Mouse (Mus musculus) liver, postnatal 0 days (tissue): ENCODE data around the gene Bsg. TPM values are rescaled to one million over a fixed set of nuclear protein-coding genes. Genes with fewer than 3 reads are reported as not detected.

Source experiments
- ATAC-seq: fragments of 200-750 bp; cut with Nextera tagmentation; 2 replicates; pipeline ENCODE4 v1.8.0; 2017; ENCODE audit warnings: mild to moderate bottlenecking, moderate library complexity
- DNase-seq: peaks from one replicate; pipeline ENCODE4 v3.0.0-alpha.2; 2016
- H3K27ac ChIP-seq: fragments of 300-500 bp; sonication (generic); 2 replicates; pipeline ENCODE4 v1.5.1; 2014; ENCODE audit warnings: antibody characterized with exemption, moderate library complexity, mild to moderate bottlenecking, low read depth
- H3K27me3 ChIP-seq: fragments of 300-500 bp; sonication (generic); 2 replicates; pipeline ENCODE4 v1.6.1; 2014; ENCODE audit warnings: low read length, control low read depth, mixed read lengths; ENCODE audit not compliant: insufficient read depth
- H3K36me3 ChIP-seq: fragments of 300-500 bp; sonication (generic); replicated peaks from 2 replicates; pipeline ENCODE4 v1.6.1; 2014; ENCODE audit warnings: mild to moderate bottlenecking, control low read depth, low read length, moderate library complexity, mixed read lengths; ENCODE audit not compliant: insufficient read depth
- H3K4me1 ChIP-seq: fragments of 300-500 bp; sonication (generic); 2 replicates; pipeline ENCODE4 v1.6.1; 2014; ENCODE audit warnings: antibody characterized with exemption, mild to moderate bottlenecking, control low read depth; ENCODE audit not compliant: insufficient read depth
- H3K4me2 ChIP-seq: fragments of 300-500 bp; sonication (generic); 2 replicates; pipeline ENCODE4 v1.6.1; 2014; ENCODE audit warnings: low read depth, mild to moderate bottlenecking, low read length, moderate library complexity, mixed read lengths
- H3K4me3 ChIP-seq: fragments of 300-500 bp; sonication (generic); 2 replicates; pipeline ENCODE4 v1.5.1; 2014; ENCODE audit warnings: low read depth, low read length
- H3K9ac ChIP-seq: fragments of 300-500 bp; sonication (generic); replicated peaks from 2 replicates; pipeline ENCODE4 v1.6.1; 2014; ENCODE audit warnings: mild to moderate bottlenecking, moderate library complexity
- H3K9me3 ChIP-seq: fragments of 300-500 bp; sonication (generic); 2 replicates; pipeline ENCODE4 v1.6.1; 2016; ENCODE audit warnings: mild to moderate bottlenecking, control low read depth, low read length, mixed read lengths
- CTCF ChIP-seq: sonication (generic); IDR thresholded peaks from 2 replicates; pipeline ENCODE4 v1.5.1; 2016; ENCODE audit warnings: antibody characterized with exemption, low read depth
- EP300 ChIP-seq: IDR thresholded peaks from 2 replicates; pipeline ENCODE4 v1.6.1; 2016; ENCODE audit warnings: antibody characterized with exemption, low read depth, mild to moderate bottlenecking
- WGBS: fragments of 180-500 bp; shearing (Covaris S2); extraction: QIAGEN DNeasy Blood & Tissue Kit; methylation state at CpG from one replicate; pipeline ENCODE4 v1.1.7; 2014; ENCODE audit not compliant: insufficient replicate concordance; 5-methylcytosine and 5-hydroxymethylcytosine counted together
- polyA plus RNA-seq: library from polyadenylated mRNA; unstranded; fragments of >200 nt; fragmentation: Nextera tagmentation; extraction: Ambion mirVana; gene quantifications from 2 replicates; pipeline ENCODE4 v1.2.1, GENCODE M21; 2015

Gene Bsg
- polyA plus RNA-seq, 1 experiment from 2014 or later = 1,075 TPM

GRCm38 (mm10) chr10:79729357-79729965 is 25.2 kb downstream of the Bsg start:
- 57% methylated on average over 13 of the region's 13 CpGs for WGBS
- ATAC-seq = no peak
- TF ChIP-seq EP300 = no peak
- no peak for TF ChIP-seq CTCF

GRCm38 (mm10) chr10:79732500-79732899 is 28.2 kb downstream of the Bsg start:
- no peaks in the 10 kb centered on the region for H3K4me1 ChIP-seq
- no peak overlapping the region for H3K27ac ChIP-seq
- 87% methylated on average over 1 of the region's 1 CpGs for WGBS
- TF ChIP-seq CTCF = peak; percentile 72
- no peak for TF ChIP-seq EP300
- H3K9me3 ChIP-seq = 0 out of 2 replicates have a peak, but pooled peaks cover 5% of the 10 kb centered on the region
- H3K4me2 ChIP-seq = no peak overlapping the region
- no peak overlapping the region for H3K9ac ChIP-seq
- H3K27me3 ChIP-seq = no peaks in the 10 kb centered on the region
- H3K36me3 ChIP-seq = peaks cover 20% of the 10 kb centered on the region
- H3K4me3 ChIP-seq = no peak overlapping the region
- no peak for ATAC-seq
- DNase-seq = peak; percentile 61

More at GRCm38 (mm10) chr10:79729357-79729965, 25.2 kb downstream of the Bsg start:
- H3K4me3 ChIP-seq = no peak overlapping the region
- no peaks in the 10 kb centered on the region for H3K9me3 ChIP-seq
- 0 out of 2 replicates have a peak, but pooled peaks cover 3% of the 10 kb centered on the region for H3K36me3 ChIP-seq
- H3K4me1 ChIP-seq = no peaks in the 10 kb centered on the region
- DNase-seq = no peak
- no peak overlapping the region for H3K4me2 ChIP-seq
- no peaks in the 10 kb centered on the region for H3K27me3 ChIP-seq
- H3K27ac ChIP-seq = no peak overlapping the region
- H3K9ac ChIP-seq = no peak overlapping the region

GRCm38 (mm10) chr10:79733847-79734246 is 29.6 kb downstream of the Bsg start:
- Histone ChIP-seq H3K27me3 (no peaks in the 10 kb centered on the region), H3K36me3 (peaks cover 27% of the 10 kb centered on the region)

GRCm38 (mm10) chr10:79735361-79735760 is 31.1 kb downstream of the Bsg start:
- Histone ChIP-seq H3K9me3 (0 out of 2 replicates have a peak, but pooled peaks cover 5% of the 10 kb centered on the region), H3K4me3 (no peak overlapping the region), H3K4me2 (no peak overlapping the region), H3K9ac (no peak overlapping the region), H3K4me1 (no peaks in the 10 kb centered on the region), H3K27ac (no peak overlapping the region), H3K36me3 (peaks cover 41% of the 10 kb centered on the region), H3K27me3 (no peaks in the 10 kb centered on the region)
- 55% methylated on average over 46 of the region's 52 CpGs for WGBS
- no peak for DNase-seq
- 0 out of 2 replicates have a peak, but pooled peaks have one; percentile 9 for ATAC-seq
- no peak for TF ChIP-seq EP300
- TF ChIP-seq CTCF = no peak

More at GRCm38 (mm10) chr10:79733847-79734246, 29.6 kb downstream of the Bsg start:
- no peak overlapping the region for H3K4me2 ChIP-seq
- ATAC-seq = no peak
- no peak overlapping the region for H3K27ac ChIP-seq
- WGBS = 92% methylated on average over 15 of the region's 15 CpGs
- TF ChIP-seq CTCF (no peak), EP300 (no peak)
- H3K4me3 ChIP-seq = no peak overlapping the region
- H3K4me1 ChIP-seq = no peaks in the 10 kb centered on the region
- DNase-seq = no peak
- no peak overlapping the region for H3K9ac ChIP-seq
- 0 out of 2 replicates have a peak, but pooled peaks cover 5% of the 10 kb centered on the region for H3K9me3 ChIP-seq

GRCm38 (mm10) chr10:79736706-79737105 is 32.4 kb downstream of the Bsg start:
- 85% methylated on average over 13 of the region's 14 CpGs for WGBS
- no peak for TF ChIP-seq CTCF
- no peak for TF ChIP-seq EP300
- Histone ChIP-seq H3K27ac (no peak overlapping the region), H3K27me3 (no peaks in the 10 kb centered on the region), H3K4me2 (no peak overlapping the region), H3K9ac (no peak overlapping the region), H3K4me3 (no peak overlapping the region), H3K9me3 (0 out of 2 replicates have a peak, but pooled peaks cover 5% of the 10 kb centered on the region), H3K36me3 (peaks cover 53% of the 10 kb centered on the region), H3K4me1 (no peaks in the 10 kb centered on the region)
- ATAC-seq (no peak), DNase-seq (no peak)

GRCm38 (mm10) chr10:79738259-79738658 is 34.0 kb downstream of the Bsg start:
- TF ChIP-seq CTCF (peak; percentile 77), EP300 (no peak)
- 0 out of 2 replicates have a peak, but pooled peaks cover 5% of the 10 kb centered on the region for H3K9me3 ChIP-seq
- 85% methylated on average over 10 of the region's 10 CpGs for WGBS
- ATAC-seq (no peak), DNase-seq (peak; percentile 57)
- no peak overlapping the region for H3K27ac ChIP-seq
- H3K9ac ChIP-seq = no peak overlapping the region
- no peaks in the 10 kb centered on the region for H3K27me3 ChIP-seq
- H3K4me3 ChIP-seq = no peak overlapping the region
- H3K36me3 ChIP-seq = peaks cover 56% of the 10 kb centered on the region
- no peaks in the 10 kb centered on the region for H3K4me1 ChIP-seq
- no peak overlapping the region for H3K4me2 ChIP-seq
